Mouse (Mus musculus) ovary, postnatal 10 days (tissue): ENCODE measurements around the gene Tac2.

Source experiments
- DNase-seq: peaks from one replicate; pipeline ENCODE4 v3.0.0; 2022; ENCODE audit warnings: low spot score

Tac2 gene

GRCm38 (mm10) chr10:127724178-127724577 lies at the start of gene Tac2:
Gene Tac2, plus strand, starts transcription at chr10:127724478.
- no peak for DNase-seq

DNA sequence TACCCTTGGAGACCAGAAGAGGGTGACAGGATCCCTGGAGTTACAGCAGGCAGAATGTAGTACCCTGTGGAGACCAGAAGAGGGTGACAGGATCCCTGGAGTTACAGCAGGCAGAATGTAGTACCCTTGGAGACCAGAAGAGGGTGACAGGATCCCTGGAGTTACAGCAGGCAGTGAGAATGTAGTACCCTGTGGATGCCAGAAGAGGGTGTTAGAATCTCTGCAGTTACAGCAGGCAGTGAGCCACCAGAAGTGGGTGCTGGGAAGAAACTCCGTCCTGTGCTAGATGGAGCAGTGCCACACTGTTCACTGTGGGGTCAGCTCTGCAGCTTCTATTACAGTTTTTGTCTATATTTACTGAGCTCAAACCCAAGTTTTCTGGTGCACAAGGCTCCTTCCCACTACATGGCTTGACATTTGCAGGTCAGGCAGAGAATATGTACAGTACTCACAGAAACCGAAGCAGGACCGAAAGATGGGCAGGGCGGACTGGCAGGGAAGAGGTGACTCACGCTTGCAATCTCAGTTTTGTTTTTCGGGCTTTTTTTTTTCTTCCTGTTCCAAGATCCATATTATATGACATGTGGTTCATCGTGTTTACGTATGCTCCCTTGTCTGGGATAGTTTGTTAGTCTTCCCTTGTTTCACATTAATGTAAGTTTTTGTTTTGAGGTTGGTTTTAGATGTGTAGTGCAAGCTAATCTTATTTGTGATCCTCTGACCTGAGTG lies 49.3 kb upstream of the Tac2 start:
- peak; percentile 36 for DNase-seq

DNA sequence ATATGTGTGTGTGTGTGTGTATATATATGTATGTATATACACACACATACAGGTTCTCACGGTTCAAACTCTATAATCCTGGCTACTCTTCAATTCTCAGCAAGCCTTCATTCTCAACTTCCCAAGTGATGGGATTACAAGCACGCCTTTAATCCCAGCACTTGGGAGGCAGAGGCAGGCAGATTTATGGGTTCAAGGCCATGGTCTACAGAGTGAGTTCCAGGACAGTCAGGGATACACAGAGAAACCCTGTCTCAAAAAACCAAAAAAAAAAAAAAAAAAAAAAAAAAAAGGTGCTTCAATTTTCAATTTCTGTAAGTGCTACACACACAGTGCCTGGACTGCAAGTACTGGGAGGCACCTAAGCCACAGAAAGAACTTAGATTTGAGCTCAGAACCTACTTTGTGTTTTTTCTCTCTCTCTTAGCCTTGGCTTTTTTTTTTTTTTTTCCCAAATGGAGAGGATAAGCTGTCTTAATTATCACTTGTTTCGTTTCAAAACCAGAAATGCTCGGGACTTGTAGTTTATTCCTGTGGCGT lies 48.3 kb upstream of the Tac2 start:
- no peak for DNase-seq

- DNase-seq, result peak; percentile 73
Measured at GRCm38 (mm10) chr10:127676691-127677548, 47.4 kb upstream of the Tac2 start.

GRCm38 (mm10) chr10:127677591-127678336 lies 46.5 kb upstream of the Tac2 start:
- no peak for DNase-seq

GRCm38 (mm10) chr10:127679208-127679607 lies 45.1 kb upstream of the Tac2 start:
- no peak for DNase-seq

DNA sequence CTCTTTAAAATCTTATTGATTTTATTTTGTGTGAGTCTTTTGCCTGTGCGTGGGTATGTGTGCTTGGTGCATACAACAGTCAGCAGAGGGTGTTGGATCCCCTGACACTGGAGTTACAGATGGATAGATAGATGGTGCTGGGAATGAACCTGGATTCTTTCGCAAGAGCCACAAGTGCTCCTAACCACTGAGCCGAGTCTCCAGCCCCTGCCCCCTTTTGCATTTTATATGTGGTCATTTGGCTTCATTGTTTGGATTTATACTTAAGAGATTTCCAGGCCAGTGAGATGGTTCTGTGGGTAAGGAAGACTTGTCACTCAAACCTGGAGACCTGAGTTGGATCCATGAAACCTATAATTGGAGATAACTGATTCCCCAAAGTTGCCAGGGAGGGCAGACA lies 44.4 kb upstream of the Tac2 start:
- DNase-seq, result no peak

- DNase-seq, result no peak
Measured at GRCm38 (mm10) chr10:127682886-127683285, 41.4 kb upstream of the Tac2 start.

DNA sequence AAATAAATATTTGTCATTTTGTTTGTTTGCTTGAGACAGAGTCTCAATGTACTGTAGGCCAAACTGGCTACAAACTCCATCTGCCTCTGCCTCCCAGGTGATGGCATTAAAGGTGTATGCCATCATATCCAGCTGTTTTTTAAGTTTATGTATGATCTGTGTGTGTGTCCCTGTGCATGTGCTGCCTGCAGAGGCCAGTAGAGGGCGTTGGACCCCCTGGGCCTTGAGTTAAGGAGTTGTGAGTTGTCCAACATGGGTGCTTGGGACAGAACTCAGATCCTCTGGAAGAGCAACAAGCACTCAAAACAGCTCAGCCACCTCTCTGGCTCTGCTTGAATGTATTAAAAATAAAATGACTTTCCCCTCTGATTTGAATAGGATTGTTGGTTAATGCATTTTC lies 33.2 kb upstream of the Tac2 start:
- DNase-seq, result no peak

DNA sequence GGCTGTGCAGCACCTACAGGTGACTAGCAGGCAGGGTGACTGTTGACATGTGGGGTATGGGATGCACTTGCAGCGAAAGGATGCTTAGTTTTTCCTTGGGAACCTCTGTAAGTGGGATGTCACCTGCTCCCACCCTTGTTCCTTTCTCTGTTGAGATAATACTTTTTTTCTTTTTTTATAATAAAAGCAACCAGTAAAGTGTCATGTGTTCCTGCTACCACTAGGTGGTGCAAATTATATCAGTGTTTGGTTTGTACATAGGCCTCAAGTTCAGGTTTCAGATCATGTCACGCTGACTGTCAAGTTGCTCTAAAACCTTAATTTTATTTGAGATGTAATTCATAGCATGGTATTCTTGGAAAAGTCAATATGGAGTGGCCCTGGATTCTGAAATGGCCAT lies 29.6 kb upstream of the Tac2 start:
- no peak for DNase-seq

- DNase-seq, result no peak
Measured at GRCm38 (mm10) chr10:127695775-127696174, 28.5 kb upstream of the Tac2 start.

GRCm38 (mm10) chr10:127698966-127699365 lies 25.3 kb upstream of the Tac2 start:
- no peak for DNase-seq

- DNase-seq, result no peak
Measured at GRCm38 (mm10) chr10:127703299-127703698, 21.0 kb upstream of the Tac2 start.

- DNase-seq, result no peak
Measured at GRCm38 (mm10) chr10:127704293-127704692, 20.0 kb upstream of the Tac2 start.

GRCm38 (mm10) chr10:127704766-127705220 lies 19.5 kb upstream of the Tac2 start, which contains the start of gene Myo1a:
Gene Myo1a, plus strand, starts transcription at chr10:127705170.
- no peak for DNase-seq

DNA sequence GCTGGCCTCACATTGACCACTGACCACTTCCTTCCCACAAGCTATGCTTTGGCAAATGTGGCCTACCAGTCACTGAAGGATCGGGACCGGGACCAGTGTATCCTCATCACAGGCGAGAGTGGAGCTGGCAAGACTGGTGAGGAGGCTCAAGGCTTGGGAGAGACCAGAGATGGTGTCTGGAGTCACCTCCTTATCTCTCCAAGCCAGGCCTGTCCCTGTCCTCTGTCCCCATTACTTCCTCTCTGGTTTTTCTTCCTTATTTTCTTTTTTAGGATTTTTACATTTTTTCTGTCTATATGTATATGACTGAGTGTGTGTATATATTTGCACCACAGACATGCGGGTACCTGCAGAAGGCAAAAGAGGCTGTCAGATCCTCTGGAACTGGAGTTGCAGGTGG lies 18.5 kb upstream of the Tac2 start:
- no peak for DNase-seq

GRCm38 (mm10) chr10:127707721-127708120 lies 16.6 kb upstream of the Tac2 start:
- no peak for DNase-seq

DNA sequence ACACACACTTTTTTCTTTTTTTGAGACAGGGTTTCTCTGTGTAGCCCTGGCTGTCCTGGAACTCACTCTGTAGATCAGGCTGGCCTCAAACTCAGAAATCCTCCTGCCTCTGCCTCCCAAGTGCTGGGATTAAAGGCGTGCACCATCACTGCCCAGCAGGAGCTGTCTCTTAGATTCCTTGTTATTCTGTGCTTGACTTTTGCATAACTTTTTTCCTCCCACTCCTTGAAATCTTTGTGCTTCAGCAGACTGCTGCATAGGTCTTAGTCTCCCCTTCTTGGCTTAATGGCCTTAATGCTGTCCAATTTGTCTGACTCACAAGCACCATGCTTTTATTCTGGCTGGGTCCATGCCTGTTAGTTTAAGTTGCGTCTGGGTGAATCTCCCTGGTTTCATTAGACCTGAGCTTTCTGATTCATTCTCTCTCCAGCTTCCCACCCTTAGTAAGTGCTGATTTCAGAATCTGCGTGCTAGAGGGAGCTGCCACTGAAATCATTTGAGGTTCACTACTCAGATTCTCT lies 15.4 kb upstream of the Tac2 start:
- DNase-seq, result no peak

DNA sequence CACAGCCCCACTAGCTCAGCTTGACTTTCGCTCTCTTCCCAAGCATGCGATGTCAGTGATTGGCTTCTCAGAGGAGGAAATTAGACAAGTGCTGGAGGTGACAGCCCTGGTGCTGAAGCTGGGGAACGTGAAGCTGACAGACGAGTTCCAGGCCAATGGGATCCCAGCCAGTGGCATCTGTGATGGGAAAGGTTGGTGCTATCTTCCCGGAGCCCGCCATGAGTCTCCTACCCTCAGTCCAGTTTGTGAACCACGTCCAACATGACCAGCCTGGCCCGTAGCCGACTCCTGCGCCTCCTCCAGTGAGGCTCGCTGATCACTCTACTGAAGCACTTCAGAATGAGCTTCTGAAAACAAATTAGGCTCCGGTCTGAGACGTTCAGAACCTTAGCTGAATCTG lies 13.9 kb upstream of the Tac2 start:
- DNase-seq, result no peak

- no peak for DNase-seq
Measured at GRCm38 (mm10) chr10:127712736-127713135, 11.5 kb upstream of the Tac2 start.

- DNase-seq, result no peak
Measured at GRCm38 (mm10) chr10:127721671-127722418, 2.4 kb upstream of the Tac2 start.
